Mouse (Mus musculus) layer of hippocampus, adult 9-11 months (tissue): Measurements from ENCODE around the gene Frs3.

Experiments used
- DNase-seq: peaks from one replicate; pipeline ENCODE4 v3.0.0; 2022

The Frs3 gene

GRCm38 (mm10) chr17:47693671-47694441, 5.0 kb downstream of the Frs3 start:
- DNase-seq = no peak

GRCm38 (mm10) chr17:47694442-47694502, 5.4 kb downstream of the Frs3 start, which contains the start of gene Gm21981:
Gene Gm21981, minus strand, starts transcription at chr17:47694455.
- no peak for DNase-seq

- DNase-seq = peak; percentile 96
Measured at GRCm38 (mm10) chr17:47694503-47695336, 5.9 kb downstream of the Frs3 start, which contains the start of gene Prickle4. Gene Prickle4, minus strand, starts transcription at chr17:47694736.

GRCm38 (mm10) chr17:47695337-47695710, 6.5 kb downstream of the Frs3 start:
- DNase-seq = no peak

GRCm38 (mm10) chr17:47698156-47698555, 9.3 kb downstream of the Frs3 start:
- DNase-seq = no peak

GRCm38 (mm10) chr17:47699055-47699454, 10.2 kb downstream of the Frs3 start:
- no peak for DNase-seq

GRCm38 (mm10) chr17:47701793-47702192, 13.0 kb downstream of the Frs3 start:
- no peak for DNase-seq

GRCm38 (mm10) chr17:47702548-47703345, 13.9 kb downstream of the Frs3 start:
- no peak for DNase-seq

GRCm38 (mm10) chr17:47703556-47703955, 14.7 kb downstream of the Frs3 start:
- no peak for DNase-seq

GRCm38 (mm10) chr17:47704692-47705091, 15.9 kb downstream of the Frs3 start:
- no peak for DNase-seq

- no peak for DNase-seq
Measured at GRCm38 (mm10) chr17:47706196-47706595, 17.4 kb downstream of the Frs3 start.

GRCm38 (mm10) chr17:47707961-47708360, 19.1 kb downstream of the Frs3 start:
- no peak for DNase-seq

GRCm38 (mm10) chr17:47708972-47709371, 20.1 kb downstream of the Frs3 start:
- no peak for DNase-seq

GRCm38 (mm10) chr17:47710036-47710435, 21.2 kb downstream of the Frs3 start:
- no peak for DNase-seq

GRCm38 (mm10) chr17:47711883-47712282, 23.1 kb downstream of the Frs3 start:
- DNase-seq = no peak

GRCm38 (mm10) chr17:47712889-47713571, 24.2 kb downstream of the Frs3 start:
- DNase-seq = no peak

- DNase-seq = no peak
Measured at GRCm38 (mm10) chr17:47715037-47715436, 26.2 kb downstream of the Frs3 start.

GRCm38 (mm10) chr17:47721183-47721582, 32.4 kb downstream of the Frs3 start:
- no peak for DNase-seq

- no peak for DNase-seq
Measured at GRCm38 (mm10) chr17:47726566-47726965, 37.7 kb downstream of the Frs3 start, which contains the start of gene Pgc. Gene Pgc, plus strand, starts transcription at chr17:47726842.

- DNase-seq = no peak
Measured at GRCm38 (mm10) chr17:47730633-47731575, 42.1 kb downstream of the Frs3 start.

- DNase-seq = no peak
Measured at GRCm38 (mm10) chr17:47735553-47736100, 46.8 kb downstream of the Frs3 start.

GRCm38 (mm10) chr17:47736856-47737255, 48.0 kb downstream of the Frs3 start, which contains the start of gene Tfeb:
Gene Tfeb, plus strand, starts transcription at chr17:47737030.
- peak; percentile 95 for DNase-seq
